Mouse (Mus musculus) cerebellum, adult 2 months (tissue): Measurements from ENCODE around the gene Gbp2b.

Source experiments
- CTCF ChIP-seq: fragments of 200-500 bp; IDR thresholded peaks from 2 replicates; pipeline ENCODE4 v1.5.1; 2011; ENCODE audit warnings: low read depth, mild to moderate bottlenecking, control low read depth, low read length, moderate library complexity, borderline replicate concordance; ENCODE audit not compliant: insufficient read depth
- POLR2A ChIP-seq: fragments of 200-500 bp; IDR thresholded peaks from 2 replicates; pipeline ENCODE4 v1.6.1; 2011; ENCODE audit warnings: low read length, control low read depth, borderline replicate concordance; ENCODE audit not compliant: insufficient read depth

GRCm38 (mm10) chr3:142619606-142620005 is 25.0 kb downstream of the Gbp2b start:
- TF ChIP-seq CTCF (no peak), POLR2A (no peak)
